Mouse (Mus musculus) left cerebral cortex, postnatal 36 days (tissue): ENCODE results near the gene Arl4c. TPM values are rescaled to one million over a fixed set of nuclear protein-coding genes. Genes with fewer than 3 reads are reported as not detected.
A peak's percentile ranks its signal among the peaks of the same experiment; 100 is the strongest.

ENCODE experiments used
- DNase-seq, 2 experiments: peaks; one replicate each; pipeline ENCODE4 v3.0.0; 2021 to 2022; ENCODE audit warnings: low spot score in 2 of 2, mixed read lengths in 1 of 2
- intact Hi-C: fragments of 180-260 bp; cut with DNase I; formaldehyde crosslinking; loops from one replicate; pipeline ENCODE4 v1.15.1; 2025
- total RNA-seq, 2 experiments: library from RNA; stranded (reverse); gene quantifications; 2 replicates each; pipeline ENCODE4 v1.2.3; 2021

Arl4c gene
- total RNA-seq, 2 experiments from 2014 or later: 31.4 to 40.0 TPM

DNA sequence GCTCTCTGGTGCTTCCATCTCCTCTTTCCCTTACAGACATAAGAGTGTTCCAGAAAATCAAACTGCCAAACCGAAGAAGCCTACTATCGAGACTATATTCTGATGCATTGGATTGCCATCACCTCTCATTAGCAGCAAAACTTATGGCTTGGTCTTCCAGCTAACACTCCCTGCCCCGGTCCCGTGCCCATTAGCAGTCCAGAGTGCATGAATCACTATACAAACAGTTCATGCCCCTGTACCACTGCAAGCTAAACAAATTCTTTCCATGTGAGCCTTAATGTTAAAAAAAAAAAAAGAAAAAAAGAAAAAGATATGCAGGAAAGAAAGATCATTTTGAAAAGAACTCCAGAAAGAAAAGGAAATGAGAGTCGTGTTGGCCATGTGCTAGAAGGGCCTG, 39.3 kb downstream of the Arl4c start:
- DNase-seq: no peak
- intact Hi-C loops: no loop called here

DNA sequence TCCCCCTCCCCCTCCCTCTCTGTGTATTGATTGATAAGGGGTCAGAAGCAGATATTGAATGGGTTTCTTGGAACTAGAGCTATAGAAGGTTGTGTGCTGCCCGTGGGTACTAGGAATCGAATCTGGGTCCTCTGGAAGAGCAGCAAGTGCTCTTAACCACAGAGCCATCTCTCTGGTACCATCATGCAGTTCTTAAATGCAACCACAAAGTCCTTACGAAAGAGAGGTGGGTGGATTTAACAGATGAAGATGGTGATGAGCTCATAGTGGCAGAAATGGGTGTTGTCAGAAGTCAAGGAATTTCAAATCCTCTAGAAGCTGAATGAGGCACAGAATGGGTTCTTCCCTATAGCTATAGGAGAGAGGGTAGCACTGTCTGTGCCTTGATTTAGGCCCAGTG, 40.8 kb downstream of the Arl4c start:
- DNase-seq: no peak
- intact Hi-C loops: no loop called here

DNA sequence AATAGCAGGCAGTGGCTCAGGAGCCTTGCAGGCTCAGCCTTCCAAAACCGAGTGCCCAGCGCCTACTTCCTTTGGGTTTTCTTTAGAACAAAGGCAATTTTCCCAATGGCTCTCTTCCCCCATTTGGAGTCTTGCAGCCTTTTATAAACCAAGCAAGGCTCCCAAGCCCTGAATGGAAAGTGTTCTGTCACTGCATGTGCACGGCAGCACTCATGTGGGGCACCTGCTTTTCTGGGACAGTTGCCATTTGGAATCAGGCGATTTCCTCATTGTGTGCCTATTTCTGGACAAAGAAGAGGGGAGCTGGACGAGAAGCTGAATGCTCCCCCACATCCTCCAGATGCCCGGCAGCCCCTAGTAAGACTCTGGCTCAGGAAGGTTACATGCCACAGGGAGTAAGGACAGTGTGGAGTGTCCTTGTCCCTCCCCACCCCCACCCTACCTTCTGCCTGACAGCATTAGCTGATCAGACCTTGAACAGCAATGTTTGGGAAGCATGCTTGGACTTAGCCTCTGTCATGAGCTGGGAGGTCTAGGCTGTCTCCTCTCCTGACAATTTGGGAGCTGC, 43.6 kb downstream of the Arl4c start:
- intact Hi-C loops: no loop called here
- DNase-seq: peak; percentile 62 to 64

DNA sequence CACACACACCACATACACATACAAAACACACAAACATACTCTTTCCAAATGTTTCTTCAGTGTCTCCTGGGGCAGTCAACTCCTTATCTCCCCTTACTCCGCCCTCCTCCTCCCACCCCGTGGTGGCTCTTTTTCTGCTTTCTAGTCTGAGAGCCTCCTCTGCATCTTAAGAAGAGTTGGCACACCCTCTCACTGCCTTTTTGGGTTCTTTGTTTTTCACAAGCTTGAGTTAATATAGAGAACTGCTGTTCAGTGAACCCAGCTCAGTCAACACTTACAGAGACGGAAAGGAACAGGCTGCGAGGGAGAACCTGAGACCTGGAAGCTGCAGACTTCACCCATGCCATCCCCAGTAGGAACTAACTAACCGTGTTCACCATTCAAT, 45.9 kb downstream of the Arl4c start:
- intact Hi-C loops: no loop called here
- DNase-seq: peak; percentile 15 to 37

DNA sequence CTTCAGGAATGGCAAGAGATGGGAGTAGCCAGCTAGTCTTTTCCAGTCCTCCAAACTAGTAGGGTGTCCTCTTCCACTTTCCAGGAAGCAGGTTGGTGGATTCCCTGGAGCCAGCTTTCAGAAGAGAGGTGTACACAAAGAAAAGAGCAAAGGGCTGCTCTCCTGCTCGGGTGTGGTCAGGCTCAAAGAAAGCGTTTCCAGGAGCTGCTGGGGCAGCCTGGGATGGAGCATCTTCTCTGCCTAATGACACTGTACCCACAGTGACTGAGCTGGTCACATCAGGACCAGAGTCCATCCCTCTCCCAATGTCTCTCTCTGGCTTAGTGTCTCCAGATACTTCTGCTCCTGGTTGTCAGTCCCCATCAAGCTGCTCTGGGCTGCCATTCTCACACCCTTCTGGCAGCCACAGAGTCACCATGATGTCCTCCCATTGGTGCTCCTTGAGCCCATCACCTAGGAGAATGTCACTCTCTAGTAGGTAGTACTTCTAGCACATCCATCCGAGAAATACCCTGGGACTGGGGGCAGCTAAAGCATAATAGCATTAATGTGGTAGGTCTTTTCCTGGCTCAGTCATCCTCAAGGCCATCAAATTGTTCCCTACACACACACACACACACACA, 46.4 kb downstream of the Arl4c start:
- intact Hi-C loops: no loop called here
- DNase-seq: no peak

DNA sequence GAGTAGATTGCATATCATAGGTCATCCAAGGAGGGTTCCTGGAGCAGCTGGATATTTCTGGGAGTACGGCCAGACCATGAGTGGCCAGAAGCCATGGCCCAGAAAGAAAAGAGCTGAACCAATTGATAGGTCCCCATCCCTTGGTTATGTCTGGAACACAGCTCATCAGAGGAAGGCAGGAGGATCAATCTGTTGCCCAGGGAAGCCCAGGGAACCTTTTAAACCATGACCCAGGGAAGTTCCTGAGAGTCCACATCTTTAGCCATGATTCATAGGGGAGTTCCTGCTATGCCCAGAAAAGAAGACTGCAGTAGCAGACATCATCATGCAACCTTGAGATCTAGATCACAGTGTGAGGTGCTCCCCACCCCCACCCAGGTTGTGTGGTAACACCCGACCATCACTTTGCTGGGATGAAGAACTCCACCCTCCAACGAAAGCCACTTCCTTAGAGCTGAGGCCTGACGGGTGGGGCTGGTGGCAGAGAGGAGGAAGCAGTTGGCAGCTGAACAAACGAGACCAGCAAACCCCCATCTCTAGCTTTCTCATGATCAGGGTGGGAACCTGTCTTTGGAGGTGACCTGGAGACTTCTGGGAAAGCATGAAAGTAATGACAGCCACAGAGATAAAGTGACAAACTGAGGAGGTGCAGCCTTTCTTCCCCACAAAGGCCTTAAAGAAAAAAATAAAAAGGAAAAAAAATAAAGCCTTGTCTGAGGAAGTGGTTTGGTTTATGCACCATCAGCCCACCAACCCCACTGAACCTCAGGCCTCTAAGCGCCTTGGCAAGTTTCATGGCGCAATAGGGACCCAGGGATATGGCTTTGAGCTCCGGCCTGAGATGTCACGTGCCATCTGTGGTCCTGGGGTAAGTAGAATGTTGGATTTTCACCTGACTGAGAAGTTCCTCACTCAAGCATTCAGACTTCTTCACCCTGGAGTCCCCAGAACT, 47.2 kb downstream of the Arl4c start:
- intact Hi-C loops: no loop called here
- DNase-seq: no peak

DNA sequence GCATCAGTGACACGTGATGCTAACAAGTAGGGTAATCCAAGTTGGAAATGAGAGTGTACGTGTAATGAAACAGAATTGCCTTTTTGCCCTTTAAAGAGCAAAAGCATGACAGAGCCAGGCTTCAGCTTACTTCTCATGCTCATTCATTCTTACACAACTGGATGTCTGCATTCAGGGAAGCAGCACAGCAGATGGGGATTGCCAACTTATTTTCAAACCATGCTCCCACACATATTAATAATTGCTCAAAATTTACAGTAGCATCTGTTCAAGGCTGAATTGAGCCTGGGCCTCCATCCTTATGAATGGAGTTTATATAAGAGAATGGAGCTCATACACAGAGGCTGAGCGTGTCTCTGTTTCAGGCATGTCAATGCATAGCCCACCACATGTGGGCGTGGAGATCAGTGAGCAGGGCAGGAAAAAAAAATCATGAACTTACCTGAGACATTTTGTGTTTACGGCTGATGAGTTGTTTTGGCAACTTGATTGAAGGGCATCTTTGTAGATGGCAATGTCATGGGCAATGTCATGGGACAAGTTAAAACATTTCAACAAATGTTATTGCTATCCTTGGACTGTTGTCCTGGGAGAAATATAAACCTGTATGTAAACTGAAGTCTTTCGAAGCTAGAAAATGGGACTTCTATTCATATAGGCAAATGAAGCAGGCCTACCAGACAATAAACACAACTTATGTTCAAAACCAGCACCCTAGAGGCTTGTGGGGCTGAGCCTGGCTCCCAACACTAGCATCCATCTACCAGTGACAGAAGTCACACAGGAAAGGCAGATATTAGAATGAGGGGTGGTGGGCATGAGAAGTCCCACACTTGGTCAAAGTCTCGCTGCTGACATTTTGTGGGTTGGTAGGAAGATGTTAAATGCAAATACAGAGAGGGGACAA, 48.2 kb downstream of the Arl4c start:
- DNase-seq: no peak
- intact Hi-C loops: no loop called here

DNA sequence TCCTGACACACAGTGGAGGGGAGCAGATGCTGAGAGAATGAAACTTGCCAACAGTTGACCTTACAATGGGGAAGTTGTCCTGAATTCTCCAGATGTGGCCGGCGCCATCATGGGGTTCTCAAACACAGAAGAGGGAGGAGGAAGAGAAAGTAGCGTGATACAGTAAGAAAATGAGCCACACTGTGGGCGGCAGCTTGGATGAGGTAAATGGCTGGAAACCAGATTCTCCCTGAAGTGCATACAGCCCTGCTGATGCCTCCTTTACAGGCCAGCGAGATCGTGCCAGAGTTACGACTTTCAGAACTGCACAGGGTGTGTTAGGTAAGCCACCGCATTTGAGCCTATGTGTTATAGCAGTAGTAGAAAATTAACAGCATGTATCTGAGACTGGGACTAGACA, 49.3 kb downstream of the Arl4c start:
- intact Hi-C loops: no loop called here

DNA sequence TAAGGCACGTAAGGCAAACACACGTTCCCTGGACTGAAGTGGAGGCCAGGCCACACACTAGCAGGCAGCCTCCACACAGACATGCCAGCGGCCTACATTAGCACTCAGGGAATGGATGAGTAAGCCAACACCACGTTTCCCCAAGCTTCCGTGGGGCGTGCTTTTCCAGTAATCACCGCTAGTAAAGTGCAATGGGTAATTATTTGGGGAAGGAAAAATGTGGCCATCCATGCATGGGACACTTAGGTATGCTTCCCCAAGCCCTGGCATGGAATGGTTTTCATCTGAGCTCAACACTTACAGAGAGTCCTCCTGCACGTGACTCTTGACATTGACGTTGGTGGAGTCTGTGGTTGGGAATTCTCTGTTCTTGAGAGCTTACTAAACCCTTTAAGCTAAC, 50.4 kb downstream of the Arl4c start:
- intact Hi-C loops: no loop called here
- DNase-seq: no peak

More for the DNA sequence above, 49.3 kb downstream of the Arl4c start:
- DNase-seq: no peak

DNA sequence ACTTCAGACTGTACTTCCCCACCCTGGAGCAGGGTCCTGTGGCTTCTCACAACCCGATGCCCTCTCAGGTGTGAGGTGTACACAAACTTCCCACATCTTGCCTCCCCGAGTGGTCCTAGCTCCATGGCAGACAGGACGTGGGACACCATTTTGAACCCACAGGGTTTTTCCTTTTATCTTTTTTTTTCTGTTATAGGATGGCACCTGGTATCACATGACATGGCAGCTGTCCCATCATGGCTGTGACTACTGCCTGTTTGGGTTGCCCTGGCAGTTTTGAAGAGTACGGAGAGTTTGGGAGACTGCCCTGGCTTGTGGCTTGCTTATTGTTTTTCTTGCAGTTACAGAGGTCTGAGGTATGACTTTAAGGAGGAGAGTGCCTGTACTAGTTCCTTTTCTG, 53.3 kb downstream of the Arl4c start:
- DNase-seq: no peak

DNA sequence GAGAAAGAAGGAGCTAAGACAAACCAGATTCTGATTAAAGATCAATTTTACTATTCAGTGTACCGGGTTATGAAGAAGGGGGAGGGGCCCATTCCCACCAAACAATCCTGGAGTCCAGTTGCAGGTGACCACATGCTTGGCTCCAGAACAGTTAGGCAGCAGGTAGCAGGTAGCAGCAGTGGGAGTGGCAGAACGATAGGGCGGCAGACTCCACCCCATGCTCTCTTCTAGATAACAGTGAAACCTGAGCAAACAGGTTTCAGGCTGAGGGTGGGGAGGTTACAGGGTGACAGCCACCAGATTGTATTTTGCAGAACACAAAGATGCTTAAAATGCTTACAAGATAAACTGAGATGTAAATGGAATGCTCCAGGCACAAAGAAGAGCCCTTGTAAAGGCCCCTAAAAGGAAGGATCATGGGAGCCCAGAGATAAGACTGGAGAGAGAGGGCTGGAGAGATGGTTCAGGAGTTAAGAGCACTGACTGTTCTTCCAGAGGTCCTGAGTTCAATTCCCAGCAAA, 56.4 kb downstream of the Arl4c start:
- no peak for DNase-seq
- intact Hi-C loops: no loop called here

More for the DNA sequence above, 53.3 kb downstream of the Arl4c start:
- intact Hi-C loops: no loop called here

DNA sequence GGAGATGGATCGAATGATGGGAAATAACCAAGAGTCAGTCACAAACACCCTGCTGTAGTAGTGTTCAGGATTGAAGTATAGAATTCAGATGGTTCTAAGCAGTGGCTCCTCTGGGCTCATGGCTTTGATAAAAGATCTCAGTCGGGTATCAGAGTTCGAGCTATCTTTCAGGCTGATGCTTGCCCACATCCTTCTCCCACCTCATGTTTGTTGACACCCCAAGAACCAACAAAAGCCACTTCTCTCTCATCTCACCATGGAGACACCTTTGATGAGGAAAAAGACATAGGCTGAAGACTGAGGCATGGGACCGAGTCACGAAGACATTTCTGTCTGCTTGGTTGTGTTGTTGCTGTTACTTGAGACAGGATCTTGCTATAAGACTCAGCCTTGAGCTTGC, 57.6 kb downstream of the Arl4c start:
- DNase-seq: no peak
- intact Hi-C loops: no loop called here

DNA sequence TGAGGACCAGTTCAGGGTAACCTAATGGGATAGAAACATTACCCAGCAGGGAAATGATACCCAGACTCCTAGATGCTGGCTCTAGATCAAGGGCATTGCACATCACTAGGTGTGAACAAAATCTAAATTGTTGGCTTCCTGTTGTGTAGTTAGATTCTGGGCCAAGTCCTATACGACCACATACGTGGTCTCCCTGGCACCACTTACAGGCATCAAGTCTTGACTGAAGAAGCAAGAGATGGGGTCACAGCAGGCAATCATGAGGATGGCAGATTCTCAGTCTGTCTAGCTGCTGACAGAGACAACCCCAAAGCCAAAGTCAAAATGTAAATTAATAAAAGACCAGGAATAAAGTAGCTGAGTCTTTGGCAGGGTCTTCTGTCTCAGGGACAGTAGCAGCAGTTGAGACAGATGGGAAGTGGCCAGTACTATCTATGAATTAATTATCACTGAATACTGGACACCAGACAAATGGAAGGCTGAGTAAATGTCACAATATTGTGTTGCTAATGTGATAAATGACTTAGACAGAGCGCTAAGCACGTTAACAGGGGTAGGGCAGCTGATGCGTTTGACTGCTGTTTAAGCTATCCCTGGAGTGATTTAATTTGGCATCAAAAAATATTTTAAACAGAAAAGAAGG, 58.7 kb downstream of the Arl4c start:
- intact Hi-C loops: no loop called here
- DNase-seq: no peak

DNA sequence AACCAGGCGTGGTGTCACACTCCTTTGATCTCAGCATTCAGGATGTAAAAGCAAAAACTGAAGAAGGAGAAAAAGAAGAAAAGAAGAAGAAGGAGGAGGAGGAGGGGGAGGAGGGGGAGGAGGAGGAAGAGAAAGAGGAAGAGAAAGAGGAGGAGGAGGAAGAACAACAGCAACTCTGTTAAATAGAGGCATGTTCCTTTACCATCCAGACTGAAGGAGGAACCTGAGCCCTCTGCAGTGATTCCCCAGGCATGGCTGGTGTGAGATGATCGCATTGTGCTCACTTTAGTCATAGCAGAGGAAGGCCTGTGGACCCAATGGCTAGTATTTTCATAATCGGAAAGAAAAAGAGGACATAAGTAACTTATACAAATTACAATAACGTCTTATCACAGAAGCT, 59.3 kb downstream of the Arl4c start:
- no peak for DNase-seq
- intact Hi-C loops: no loop called here

DNA sequence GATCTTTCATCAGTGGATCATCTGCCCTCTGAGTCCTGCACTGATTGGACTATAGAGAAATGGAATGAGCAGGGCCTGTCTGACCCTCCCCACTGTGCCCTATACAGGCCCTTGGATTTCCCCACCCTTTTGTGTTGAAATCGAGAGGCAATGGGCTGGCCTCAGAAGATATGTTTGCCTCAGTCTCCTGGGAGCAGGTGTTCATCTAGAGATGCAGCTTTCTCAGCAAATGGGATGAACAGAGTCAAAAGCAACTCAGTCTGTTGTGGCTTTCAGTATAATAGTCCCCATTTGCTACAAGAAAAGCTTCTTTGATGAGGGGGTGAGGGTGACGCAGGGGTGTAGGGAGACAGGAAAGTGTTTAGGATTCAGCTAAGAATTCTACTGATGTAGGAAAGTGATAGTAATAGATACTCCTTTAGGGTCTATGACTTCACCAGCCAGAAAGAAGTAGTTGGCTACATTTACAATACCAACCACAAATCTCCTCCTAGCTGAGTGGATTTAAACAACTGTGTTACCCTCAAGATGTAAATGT, 60.3 kb downstream of the Arl4c start:
- intact Hi-C loops: no loop called here
- DNase-seq: no peak

DNA sequence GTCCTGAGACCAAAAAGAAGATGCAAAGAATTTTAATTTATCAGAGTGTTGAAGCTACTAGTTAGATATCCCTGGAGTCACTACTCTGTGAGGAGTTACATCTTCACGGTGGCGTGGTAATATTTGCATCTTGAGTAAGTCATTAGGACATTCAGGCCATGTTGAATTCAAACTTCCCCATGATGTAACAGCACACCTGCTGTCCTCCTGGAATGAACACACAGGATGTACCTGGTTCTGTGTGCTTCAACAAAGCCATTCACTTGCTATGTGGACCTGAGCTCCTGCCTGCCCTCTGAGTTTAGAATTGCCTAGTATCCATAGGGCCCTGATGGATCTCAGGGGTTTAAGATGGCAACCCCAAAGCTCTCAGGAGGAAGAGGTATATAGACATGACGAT, 60.8 kb downstream of the Arl4c start:
- DNase-seq: no peak
- intact Hi-C loops: no loop called here

DNA sequence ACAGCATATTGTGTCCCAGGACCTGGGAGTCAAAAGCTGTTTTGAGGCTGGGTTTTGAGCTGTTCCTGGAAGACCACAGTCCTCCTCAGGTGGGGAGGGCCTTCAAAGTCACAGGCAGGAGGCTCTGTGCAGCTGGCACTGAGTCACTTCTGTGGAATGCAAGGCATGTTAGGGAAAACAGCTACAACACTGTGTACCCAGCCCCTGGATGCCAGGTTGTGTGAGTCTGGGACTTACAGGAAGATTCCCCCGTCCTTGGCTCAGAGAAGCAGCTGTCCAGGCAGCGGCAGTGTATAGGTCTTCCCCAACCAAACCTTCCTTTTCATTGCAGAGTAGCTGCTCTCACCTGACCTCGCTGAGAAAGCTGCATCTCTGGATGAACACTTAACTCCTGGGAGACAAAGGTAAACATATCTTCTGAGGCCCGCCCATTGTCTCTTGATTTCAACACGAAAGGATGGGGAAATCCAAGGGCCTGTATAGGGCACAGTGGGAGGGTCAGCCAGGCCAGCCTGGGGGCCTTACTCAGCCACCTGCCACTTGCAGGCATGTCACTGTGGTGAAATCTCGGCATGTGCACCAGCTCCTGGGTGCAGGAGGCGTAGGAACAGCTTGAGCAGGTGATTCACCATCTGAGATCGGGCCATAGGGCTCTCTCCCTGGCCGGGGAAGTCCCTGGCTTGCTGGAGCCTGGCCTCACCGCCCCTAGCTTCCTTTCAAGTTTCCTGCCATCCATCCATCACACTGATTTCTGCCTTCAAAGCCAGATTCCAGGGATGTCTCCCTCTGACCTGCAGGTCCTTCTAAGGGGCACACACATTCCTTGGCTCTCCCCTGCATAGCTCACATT, 62.4 kb downstream of the Arl4c start:
- no peak for DNase-seq
- intact Hi-C loops: no loop called here

DNA sequence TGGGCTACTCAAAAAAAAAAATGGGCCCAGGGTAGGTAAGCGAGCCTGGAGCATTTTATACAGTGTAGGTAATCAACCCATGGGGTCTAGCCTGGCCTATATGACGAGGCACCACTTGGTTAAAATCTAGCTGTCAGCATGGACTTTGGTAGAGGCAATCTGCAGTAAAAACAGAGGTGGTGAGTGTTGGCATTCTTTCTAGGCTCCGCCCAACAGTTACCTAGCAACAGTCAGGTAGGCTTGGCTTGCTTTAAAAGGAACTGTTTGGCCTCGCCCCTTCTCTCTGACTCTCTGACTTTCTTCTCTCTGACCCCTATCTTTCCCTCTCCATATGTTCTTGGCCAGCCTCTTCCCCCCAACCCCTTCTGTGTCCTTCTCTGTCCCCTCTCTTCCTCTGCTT, 63.4 kb downstream of the Arl4c start:
- DNase-seq: no peak
- intact Hi-C loops: no loop called here
